Mouse (Mus musculus) cerebral cortex, adult 2 months (tissue): ENCODE data around the gene Ccl28.

Experiments
- WGBS: fragments of 180-500 bp; shearing (Covaris S2); methylation state at CpG from one replicate; pipeline ENCODE4 v1.1.7; 2018; 5-methylcytosine and 5-hydroxymethylcytosine counted together

The Ccl28 gene

GRCm38 (mm10) chr13:119623634-119624033, at the start of gene Ccl28:
Gene Ccl28 (plus strand): TSS chr13:119623819.
- WGBS: 86% methylated on average over 6 of the region's 6 CpGs

- 72% methylated on average over 15 of the region's 16 CpGs for WGBS
These were observed 27.1 kb upstream of the Ccl28 start for GRCm38 (mm10) chr13:119596321-119597211.

- WGBS: 72% methylated on average over 12 of the region's 12 CpGs
These were observed 24.6 kb upstream of the Ccl28 start for GRCm38 (mm10) chr13:119599066-119599465.

- WGBS: 57% methylated on average over 2 of the region's 2 CpGs
These were observed 24.1 kb upstream of the Ccl28 start for GRCm38 (mm10) chr13:119599498-119599897.

- 54% methylated on average over 13 of the region's 13 CpGs for WGBS
These were observed 20.8 kb upstream of the Ccl28 start for GRCm38 (mm10) chr13:119602688-119603331.

DNA sequence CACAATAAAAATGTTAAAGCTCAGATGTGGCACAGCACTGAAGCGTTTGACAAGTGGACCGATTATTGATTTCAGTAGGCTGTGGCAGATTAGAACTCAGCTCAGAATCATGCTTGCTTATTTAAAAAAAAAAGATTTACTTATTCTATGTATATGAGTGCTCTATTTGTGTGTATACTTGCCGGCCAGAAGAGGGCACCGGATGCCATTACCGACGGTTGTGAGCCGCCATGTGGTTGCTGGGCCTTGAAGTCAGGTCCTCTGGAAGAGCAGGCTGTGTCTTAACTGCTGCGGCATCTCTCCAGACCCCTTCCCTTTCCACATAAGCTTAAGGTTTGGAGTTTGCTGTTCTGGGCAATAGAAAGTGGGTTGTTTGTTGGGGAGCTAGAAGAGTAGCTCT, 19.7 kb upstream of the Ccl28 start:
- 96% methylated on average over 8 of the region's 8 CpGs for WGBS

DNA sequence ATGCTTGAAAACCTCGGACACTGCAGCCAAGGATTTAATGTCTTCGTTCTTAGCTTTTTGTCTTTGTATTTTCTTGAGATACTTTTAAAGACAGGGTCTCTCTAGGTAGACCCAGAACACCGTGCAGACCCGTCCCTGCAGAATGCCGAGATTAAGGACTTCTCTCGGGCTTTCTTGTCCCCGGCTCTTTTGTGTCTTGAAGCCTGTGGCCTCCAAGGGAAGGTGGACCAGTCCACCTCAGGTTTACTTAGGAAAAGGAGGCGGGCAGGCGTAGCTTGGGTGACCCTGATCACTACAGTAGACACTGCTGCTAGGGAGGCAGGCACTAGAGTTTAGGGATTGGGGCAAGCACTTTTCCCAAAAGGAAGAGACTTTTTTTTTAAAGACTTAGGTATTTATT, 19.3 kb upstream of the Ccl28 start:
- WGBS: 92% methylated on average over 8 of the region's 9 CpGs

DNA sequence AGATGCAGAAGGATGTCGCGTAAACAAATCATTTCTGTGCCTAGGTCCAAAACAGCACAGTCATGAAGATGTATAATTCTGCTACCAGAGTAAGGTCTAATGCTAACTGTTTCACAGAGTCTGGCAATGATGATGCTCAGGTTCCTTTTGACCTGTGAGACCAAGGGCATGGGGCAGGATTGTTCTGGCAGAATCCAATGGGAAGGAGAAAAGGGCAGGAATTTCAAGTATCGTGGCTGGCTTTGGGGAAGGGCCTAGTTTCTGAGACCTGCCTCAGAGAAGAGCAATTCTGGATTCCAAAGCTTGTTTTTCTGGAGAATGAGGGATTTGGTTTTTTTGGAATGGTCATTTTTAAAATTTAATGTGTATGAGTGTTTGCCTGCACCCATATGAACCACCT, 4.8 kb upstream of the Ccl28 start:
- 94% methylated on average over 3 of the region's 3 CpGs for WGBS

- WGBS: 53% methylated on average over 3 of the region's 3 CpGs
These were observed 3.9 kb upstream of the Ccl28 start for GRCm38 (mm10) chr13:119619735-119620134.

DNA sequence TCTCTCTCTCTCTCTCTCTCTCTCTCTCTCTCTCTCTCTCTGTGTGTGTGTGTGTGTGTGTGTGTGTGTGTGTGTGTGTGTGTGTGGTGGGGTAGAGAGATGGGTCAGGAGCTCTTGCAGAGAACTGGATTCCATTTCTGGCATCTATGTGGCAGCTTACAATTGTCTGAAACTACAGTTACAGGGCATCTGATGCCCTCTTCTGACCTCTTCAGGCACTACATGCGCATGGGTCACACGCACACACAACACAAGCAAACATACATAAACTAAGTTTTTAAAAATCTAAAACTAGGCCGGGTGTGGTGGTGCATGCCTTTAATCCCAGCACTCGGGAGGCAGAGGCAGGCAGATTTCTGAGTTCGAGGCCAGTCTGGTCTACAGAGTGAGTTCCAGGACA, 2.3 kb downstream of the Ccl28 start:
- 84% methylated on average over 5 of the region's 5 CpGs for WGBS

GRCm38 (mm10) chr13:119631482-119632155, 8.0 kb downstream of the Ccl28 start:
- 5% methylated on average over 33 of the region's 33 CpGs for WGBS

DNA sequence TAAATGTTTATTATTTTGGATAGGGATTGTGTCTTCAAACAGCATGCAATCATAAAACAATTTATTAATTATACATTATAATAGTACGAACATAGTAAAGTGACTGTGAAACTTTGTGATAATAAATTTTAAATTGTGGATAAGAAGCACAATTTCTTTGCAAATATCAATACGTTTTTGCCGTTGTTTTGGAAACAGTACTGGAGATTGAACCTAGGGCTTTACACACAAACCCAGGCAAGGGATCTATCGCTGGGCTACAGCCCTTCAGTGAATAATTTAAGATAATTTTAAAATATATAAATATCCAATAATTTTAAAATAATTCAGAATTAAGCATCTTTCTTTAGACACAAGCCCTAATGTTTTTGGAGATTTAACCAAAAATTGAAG, 8.5 kb downstream of the Ccl28 start:
- whole genome bisulfite sequencing: 81% methylated on average over 4 of the region's 4 CpGs

GRCm38 (mm10) chr13:119635496-119635895, 11.9 kb downstream of the Ccl28 start:
- 69% methylated on average over 2 of the region's 2 CpGs for WGBS

DNA sequence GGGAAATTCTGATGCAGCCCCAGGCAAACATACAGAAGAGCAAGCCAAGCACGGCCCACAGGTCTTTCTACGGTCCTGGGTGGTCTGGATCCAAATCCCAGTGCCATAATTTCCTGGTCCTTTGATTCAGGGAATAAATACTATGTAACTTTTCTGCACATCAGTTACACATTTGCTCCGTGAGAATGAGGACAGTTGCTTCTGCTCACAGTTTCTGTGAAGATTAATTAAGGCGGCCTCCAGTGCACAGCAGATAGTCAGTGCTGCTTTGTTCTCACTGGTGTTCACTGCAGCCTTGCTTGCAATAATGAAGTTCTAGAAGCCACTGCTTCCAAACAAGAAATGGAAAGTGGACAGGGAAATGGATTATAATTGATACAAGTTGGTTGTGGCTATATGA, 14.2 kb downstream of the Ccl28 start:
- 75% methylated on average over 4 of the region's 4 CpGs for WGBS

DNA sequence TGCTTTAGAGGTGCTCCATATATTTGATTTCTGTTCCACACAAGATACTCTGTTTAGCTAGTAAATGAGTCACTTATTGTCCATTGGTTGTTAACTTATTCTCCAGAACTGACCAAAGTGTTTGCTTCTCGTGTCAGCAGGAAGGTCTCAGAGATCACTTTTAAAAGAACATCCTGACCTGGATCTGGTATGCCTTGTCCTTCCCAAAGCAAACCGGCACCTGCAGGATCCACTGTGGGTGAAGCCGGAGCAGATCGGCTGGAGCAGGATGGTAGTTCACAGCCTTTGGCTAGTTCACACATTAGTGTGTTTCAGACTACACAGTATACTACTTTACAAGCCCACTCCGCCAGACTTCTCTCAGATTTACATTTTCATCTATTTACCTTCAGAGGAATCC, 14.8 kb downstream of the Ccl28 start:
- 88% methylated on average over 5 of the region's 5 CpGs for WGBS

DNA sequence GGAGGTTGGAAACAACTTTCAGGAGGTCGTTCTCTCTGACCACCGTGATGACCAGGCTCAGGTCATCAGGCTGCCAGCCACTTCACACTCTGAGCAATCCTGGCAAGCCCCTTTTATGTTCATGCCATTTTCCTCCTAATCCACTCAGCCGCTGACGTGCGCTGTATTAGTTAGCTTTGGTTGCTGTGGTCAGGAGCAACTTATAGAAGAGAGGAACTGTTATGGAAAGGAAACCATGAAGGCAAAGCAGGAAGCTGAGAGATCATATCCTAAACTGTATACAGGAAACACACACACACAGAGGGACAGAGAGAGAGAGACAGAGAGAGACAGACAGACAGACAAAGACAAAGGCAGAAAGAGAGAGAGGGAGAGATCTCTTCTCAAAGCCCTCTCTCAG, 15.7 kb downstream of the Ccl28 start:
- WGBS: 79% methylated on average over 5 of the region's 5 CpGs

DNA sequence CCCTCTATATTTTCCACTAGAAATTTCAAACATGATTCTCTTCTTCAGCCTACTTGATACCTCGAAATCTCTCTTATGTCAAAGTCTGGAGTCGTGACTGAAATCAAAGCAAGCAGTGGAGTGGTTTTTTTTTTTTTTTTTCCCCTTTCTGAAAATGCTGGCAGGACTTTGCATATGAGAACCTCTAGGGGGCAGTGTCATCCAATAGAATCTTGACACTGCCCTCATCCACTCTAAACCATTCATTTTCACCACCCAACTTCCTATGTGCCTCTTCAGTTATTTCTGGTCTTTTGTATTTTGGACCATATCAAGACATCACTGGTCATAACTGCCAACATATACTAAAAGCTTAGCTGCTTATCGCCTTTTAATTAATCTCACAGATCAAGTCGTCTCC, 16.9 kb downstream of the Ccl28 start:
- WGBS: 21% methylated on average over 4 of the region's 4 CpGs

DNA sequence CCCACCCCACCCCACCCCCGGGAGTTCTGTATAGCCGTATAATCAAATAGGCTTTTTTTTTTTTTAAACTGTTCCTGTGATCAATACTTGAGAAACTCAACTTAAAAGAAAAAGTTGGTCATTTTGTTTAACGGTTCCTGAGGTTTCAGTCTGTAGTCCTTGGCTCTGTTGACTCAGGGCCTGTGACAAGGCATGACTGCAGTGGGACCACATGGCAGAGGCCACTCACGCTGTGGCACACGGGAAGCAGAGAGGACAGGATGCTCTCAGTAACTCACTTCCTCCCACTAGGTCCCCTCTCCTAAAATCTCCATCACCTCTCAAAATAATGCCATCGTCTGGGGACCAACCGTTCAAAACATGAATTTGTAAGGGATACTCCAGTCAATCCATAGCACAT, 17.5 kb downstream of the Ccl28 start:
- 70% methylated on average over 7 of the region's 7 CpGs for WGBS

DNA sequence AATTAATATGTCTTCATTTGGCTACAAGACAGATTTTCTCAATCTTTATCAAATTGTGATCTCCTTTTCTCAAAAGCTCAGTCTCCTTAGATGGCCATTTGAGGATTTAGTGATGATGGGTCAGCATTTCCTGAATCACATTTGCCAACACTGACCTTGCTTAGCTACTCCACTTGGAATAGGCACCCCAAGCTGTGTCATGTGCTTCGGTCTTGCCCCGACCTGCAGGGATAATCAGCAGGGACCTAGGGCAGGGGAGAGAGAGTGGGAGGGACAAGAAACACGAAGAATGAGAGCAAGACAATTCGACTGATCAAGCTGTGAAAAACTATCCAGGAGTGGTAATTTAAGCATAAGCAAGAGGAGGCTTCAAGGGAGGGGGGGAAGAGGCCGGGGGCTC, 21.1 kb downstream of the Ccl28 start:
- 69% methylated on average over 5 of the region's 5 CpGs for WGBS

DNA sequence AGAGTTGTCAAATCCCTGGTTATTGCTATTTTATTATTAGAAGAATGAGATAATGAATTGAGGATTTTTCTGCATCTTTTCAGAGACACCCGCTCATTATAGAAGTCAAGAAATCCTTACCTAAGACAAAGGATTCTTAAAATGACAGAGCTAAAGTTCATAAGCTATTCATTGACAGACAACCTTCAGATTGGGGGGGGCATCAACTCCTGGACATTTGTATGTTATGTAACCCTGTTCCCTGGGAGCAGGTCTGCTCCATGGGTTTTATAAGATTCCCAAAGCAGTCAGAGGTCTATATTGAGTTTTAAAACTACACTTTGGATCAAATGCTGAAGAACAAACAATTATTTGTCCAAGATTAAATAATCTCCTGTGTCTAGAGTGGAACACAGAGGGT, 22.9 kb downstream of the Ccl28 start:
- 95% methylated on average over 1 of the region's 1 CpGs for WGBS

- 30% methylated on average over 15 of the region's 15 CpGs for WGBS
These were observed 25.5 kb downstream of the Ccl28 start for GRCm38 (mm10) chr13:119648891-119649698.

DNA sequence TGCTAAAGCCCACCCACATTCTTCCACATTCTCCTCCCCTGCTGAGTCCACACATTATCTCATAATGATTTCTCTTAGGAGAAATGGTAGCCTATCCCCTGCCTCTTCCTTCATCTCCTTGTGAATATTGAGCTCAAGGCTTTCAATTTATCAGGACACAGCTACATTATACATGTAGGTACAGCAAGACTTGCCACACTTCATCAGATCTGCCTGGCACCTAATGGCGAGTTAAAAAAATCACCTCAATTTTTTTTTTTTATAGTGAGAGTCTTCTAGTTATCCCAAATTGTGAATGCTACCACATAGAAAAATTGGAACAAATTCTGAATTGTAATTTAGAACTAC, 26.1 kb downstream of the Ccl28 start:
- WGBS: 58% methylated on average over 1 of the region's 1 CpGs
